Mouse (Mus musculus) ES-Bruce4 (cell line): ENCODE measurements around the gene Dact2.

Experiments used
- CTCF ChIP-seq: IDR thresholded peaks from one replicate; pipeline ENCODE4 v1.8.1; 2011; ENCODE audit warnings: low read depth, low read length
- POLR2A ChIP-seq: IDR thresholded peaks from one replicate; pipeline ENCODE4 v1.8.1; 2011; ENCODE audit warnings: low read length; ENCODE audit not compliant: insufficient read depth

GRCm38 (mm10) chr17:14242634-14243033 is 38.5 kb upstream of the Dact2 start:
- no peak for TF ChIP-seq POLR2A
- TF ChIP-seq CTCF: no peak
